Mouse (Mus musculus) heart, embryonic 10.5 days (tissue): ENCODE results near the gene Ifi211. TPM values are rescaled to one million over a fixed set of nuclear protein-coding genes. Genes with fewer than 3 reads are reported as not detected.
"Not testable (repeated sequence)": the region's sequence is repeated elsewhere in the genome, so short reads cannot be mapped to it uniquely, and the experiment has no call there.

Experiments
- DNase-seq: peaks from one replicate; pipeline ENCODE4 v3.0.0-alpha.2; 2017; ENCODE audit warnings: low spot score
- H3K27ac ChIP-seq: fragments of 300-500 bp; sonication (generic); 2 replicates; pipeline ENCODE4 v1.5.1; 2016; ENCODE audit warnings: mild to moderate bottlenecking
- H3K27me3 ChIP-seq: fragments of 300-500 bp; sonication (generic); 2 replicates; pipeline ENCODE4 v1.6.1; 2016; ENCODE audit warnings: mild to moderate bottlenecking; ENCODE audit not compliant: poor library complexity, insufficient read depth, severe bottlenecking
- H3K36me3 ChIP-seq: fragments of 300-500 bp; sonication (generic); 2 replicates; pipeline ENCODE4 v1.6.1; 2016; ENCODE audit warnings: mild to moderate bottlenecking, moderate library complexity
- H3K4me1 ChIP-seq: fragments of 300-500 bp; sonication (generic); 2 replicates; pipeline ENCODE4 v1.6.1; 2016; ENCODE audit warnings: mild to moderate bottlenecking
- H3K4me3 ChIP-seq: fragments of 300-500 bp; sonication (generic); 2 replicates; pipeline ENCODE4 v1.5.1; 2016; ENCODE audit warnings: mild to moderate bottlenecking, moderate library complexity
- H3K9me3 ChIP-seq: fragments of 300-500 bp; sonication (generic); 2 replicates; pipeline ENCODE4 v1.6.1; 2016; ENCODE audit warnings: mild to moderate bottlenecking, moderate library complexity
- WGBS: fragments of 180-500 bp; shearing (Covaris S2); methylation state at CpG from one replicate; pipeline ENCODE4 v1.1.7; 2016; 5-methylcytosine and 5-hydroxymethylcytosine counted together
- polyA plus RNA-seq: library from polyadenylated mRNA; unstranded; fragments of >200 nt; fragmentation: Nextera tagmentation; extraction: Ambion mirVana; gene quantifications from 2 replicates; pipeline ENCODE4 v1.2.1, GENCODE M21; 2016

Gene Ifi211
- polyA plus RNA-seq, 1 experiment from 2014 or later, result 1.1 TPM

- H3K27ac ChIP-seq, DNase-seq, H3K4me3 ChIP-seq: not testable (repeated sequence)
Measured at GRCm38 (mm10) chr1:173913256-173913791, 478 bp upstream of the Ifi211 start.

GRCm38 (mm10) chr1:173911808-173912464 lies 910 bp downstream of the Ifi211 start:
- no peak for DNase-seq
- no peak overlapping the region for H3K4me3 ChIP-seq
- no peaks in the 10 kb centered on the region for H3K27me3 ChIP-seq
- 92% methylated on average over 2 of the region's 2 CpGs for WGBS
- H3K4me1 ChIP-seq, result no peaks in the 10 kb centered on the region
- no peaks in the 10 kb centered on the region for H3K36me3 ChIP-seq
- H3K27ac ChIP-seq, result no peak overlapping the region
- no peaks in the 10 kb centered on the region for H3K9me3 ChIP-seq

More at GRCm38 (mm10) chr1:173913256-173913791, 478 bp upstream of the Ifi211 start:
- not testable (repeated sequence) for H3K4me1 ChIP-seq, H3K36me3 ChIP-seq, H3K9me3 ChIP-seq, H3K27me3 ChIP-seq

GRCm38 (mm10) chr1:173908390-173908789 lies 4.5 kb downstream of the Ifi211 start:
- H3K4me1 ChIP-seq, H3K9me3 ChIP-seq, DNase-seq, H3K36me3 ChIP-seq, H3K27ac ChIP-seq, H3K4me3 ChIP-seq, H3K27me3 ChIP-seq: not testable (repeated sequence)

GRCm38 (mm10) chr1:173905885-173906284 lies 7.0 kb downstream of the Ifi211 start:
- H3K36me3 ChIP-seq, H3K9me3 ChIP-seq, H3K27ac ChIP-seq, DNase-seq, H3K4me1 ChIP-seq, H3K4me3 ChIP-seq, H3K27me3 ChIP-seq: not testable (repeated sequence)
- 83% methylated on average over 4 of the region's 4 CpGs for WGBS

GRCm38 (mm10) chr1:173889741-173890140 lies 23.1 kb downstream of the Ifi211 start:
- H3K27me3 ChIP-seq, DNase-seq, H3K9me3 ChIP-seq, H3K36me3 ChIP-seq, H3K27ac ChIP-seq, H3K4me3 ChIP-seq, H3K4me1 ChIP-seq: not testable (repeated sequence)

GRCm38 (mm10) chr1:173887026-173887787 lies 25.6 kb downstream of the Ifi211 start:
- not testable (repeated sequence) for H3K36me3 ChIP-seq, DNase-seq, H3K9me3 ChIP-seq, H3K4me3 ChIP-seq, H3K27me3 ChIP-seq, H3K4me1 ChIP-seq, H3K27ac ChIP-seq
- WGBS, result 67% methylated on average over 1 of the region's 2 CpGs

GRCm38 (mm10) chr1:173880004-173880666 lies 32.7 kb downstream of the Ifi211 start:
- not testable (repeated sequence) for DNase-seq, H3K27ac ChIP-seq, H3K4me1 ChIP-seq, H3K4me3 ChIP-seq, H3K9me3 ChIP-seq, H3K36me3 ChIP-seq, H3K27me3 ChIP-seq
- 72% methylated on average over 3 of the region's 3 CpGs for WGBS

GRCm38 (mm10) chr1:173879225-173879987 lies 33.4 kb downstream of the Ifi211 start:
- not testable (repeated sequence) for H3K4me1 ChIP-seq, H3K27ac ChIP-seq, H3K9me3 ChIP-seq, H3K4me3 ChIP-seq, H3K36me3 ChIP-seq, DNase-seq, H3K27me3 ChIP-seq
- WGBS, result 79% methylated on average over 5 of the region's 5 CpGs

GRCm38 (mm10) chr1:173878264-173878663 lies 34.6 kb downstream of the Ifi211 start:
- DNase-seq, H3K4me3 ChIP-seq, H3K27me3 ChIP-seq, H3K36me3 ChIP-seq, H3K4me1 ChIP-seq, H3K9me3 ChIP-seq, H3K27ac ChIP-seq: not testable (repeated sequence)
- 81% methylated on average over 6 of the region's 6 CpGs for WGBS

GRCm38 (mm10) chr1:173877125-173877524 lies 35.7 kb downstream of the Ifi211 start:
- not testable (repeated sequence) for H3K27ac ChIP-seq
- WGBS, result 93% methylated on average over 1 of the region's 1 CpGs

GRCm38 (mm10) chr1:173868586-173868985 lies 44.3 kb downstream of the Ifi211 start:
- WGBS, result 79% methylated on average over 1 of the region's 1 CpGs
- not testable (repeated sequence) for DNase-seq

More at GRCm38 (mm10) chr1:173877125-173877524, 35.7 kb downstream of the Ifi211 start:
- H3K4me1 ChIP-seq, H3K4me3 ChIP-seq, H3K36me3 ChIP-seq, H3K27me3 ChIP-seq, H3K9me3 ChIP-seq, DNase-seq: not testable (repeated sequence)

GRCm38 (mm10) chr1:173866504-173866903 lies 46.3 kb downstream of the Ifi211 start:
- Histone ChIP-seq H3K27ac (no peak overlapping the region), H3K9me3 (no peaks in the 10 kb centered on the region), H3K36me3 (no peaks in the 10 kb centered on the region), H3K4me1 (no peaks in the 10 kb centered on the region), H3K27me3 (no peaks in the 10 kb centered on the region), H3K4me3 (no peak overlapping the region)
- DNase-seq, result no peak
- 77% methylated on average over 12 of the region's 12 CpGs for WGBS

More at GRCm38 (mm10) chr1:173868586-173868985, 44.3 kb downstream of the Ifi211 start:
- H3K27ac ChIP-seq, H3K27me3 ChIP-seq, H3K36me3 ChIP-seq, H3K4me3 ChIP-seq, H3K9me3 ChIP-seq, H3K4me1 ChIP-seq: not testable (repeated sequence)

- not testable (repeated sequence) for H3K36me3 ChIP-seq, H3K4me3 ChIP-seq, H3K4me1 ChIP-seq, DNase-seq, H3K27me3 ChIP-seq, H3K9me3 ChIP-seq, H3K27ac ChIP-seq
Measured at GRCm38 (mm10) chr1:173853711-173854110, 59.1 kb downstream of the Ifi211 start.
